Mouse (Mus musculus): ENCODE measurements around the gene Gm11232.

Gm11232 gene

DNA sequence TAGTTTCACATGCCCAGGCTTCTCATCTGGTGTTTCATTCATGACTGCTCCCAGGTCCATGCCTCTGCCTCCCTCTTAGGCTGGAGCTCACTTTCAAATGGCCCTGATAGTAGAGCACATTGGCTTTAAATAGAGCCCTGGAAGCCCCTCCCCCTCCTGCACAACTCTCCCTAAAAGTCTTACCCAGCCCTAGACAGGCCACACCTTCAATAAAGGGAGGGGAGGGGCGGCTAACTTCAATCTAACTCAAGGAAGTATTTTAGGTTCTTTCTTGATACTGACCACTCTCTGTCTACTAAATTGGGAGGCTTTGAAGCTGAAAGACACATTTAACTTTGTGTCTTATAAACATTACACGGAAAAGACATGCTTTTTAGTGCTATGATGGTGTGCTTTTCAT, at the start of gene Gm11232:
Gene Gm11232, minus strand, starts transcription at position 101 of the 400 bp plus-strand sequence.
- no peak for DNase-seq (ENCODE audit: inconsistent age in 2 of 2, low spot score in 1 of 2)

DNA sequence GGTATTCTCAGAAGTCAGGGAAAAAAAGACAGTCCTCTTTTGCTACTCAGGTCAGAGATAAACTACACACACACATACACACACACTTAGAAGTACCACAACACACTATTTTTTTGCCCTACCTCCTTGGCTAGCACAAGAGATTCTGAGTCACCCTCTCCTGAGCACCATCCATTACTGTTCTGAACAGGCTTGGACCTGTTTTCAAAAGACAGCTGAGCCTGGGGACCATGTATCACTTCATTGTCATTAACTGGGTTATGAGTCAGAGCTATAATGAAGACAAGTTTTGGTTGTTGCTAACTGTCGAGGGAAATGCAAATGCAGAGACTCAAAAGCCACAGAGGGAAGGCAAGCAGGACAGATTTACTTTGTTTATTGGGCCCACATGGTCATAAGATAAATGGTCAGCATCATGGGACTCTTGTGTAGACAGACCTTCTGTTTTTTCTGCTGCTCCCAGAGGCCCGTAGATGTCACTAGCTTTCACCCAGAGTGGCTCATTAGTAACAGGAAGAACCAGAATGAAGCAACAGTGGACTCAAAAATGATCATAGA, 48.3 kb upstream of the Gm11232 start:
- peak; percentile 2 to 48 for DNase-seq (ENCODE audit: inconsistent age in 2 of 2, low spot score in 1 of 2)

DNA sequence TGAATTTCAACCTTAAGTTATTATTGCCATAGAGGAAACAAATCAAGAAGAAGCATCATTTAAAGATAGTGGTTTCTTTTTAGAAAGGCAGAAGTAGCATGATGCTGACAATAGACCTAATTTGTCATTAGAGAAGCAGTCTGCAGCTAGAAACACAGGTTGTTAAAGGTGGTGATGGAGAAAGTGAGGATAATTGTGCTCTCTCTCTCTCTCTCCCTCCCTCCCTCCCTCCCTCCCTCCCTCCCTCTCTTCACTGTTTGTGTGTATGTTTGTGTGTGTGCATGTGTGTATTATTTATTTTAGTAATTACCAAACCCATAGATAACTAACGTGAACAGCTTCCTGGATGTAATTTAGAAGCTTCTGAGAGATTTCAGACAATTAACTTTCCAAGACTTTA, 7.8 kb upstream of the Gm11232 start:
- DNase-seq (ENCODE audit: inconsistent age in 2 of 2, low spot score in 1 of 2), result no peak

DNA sequence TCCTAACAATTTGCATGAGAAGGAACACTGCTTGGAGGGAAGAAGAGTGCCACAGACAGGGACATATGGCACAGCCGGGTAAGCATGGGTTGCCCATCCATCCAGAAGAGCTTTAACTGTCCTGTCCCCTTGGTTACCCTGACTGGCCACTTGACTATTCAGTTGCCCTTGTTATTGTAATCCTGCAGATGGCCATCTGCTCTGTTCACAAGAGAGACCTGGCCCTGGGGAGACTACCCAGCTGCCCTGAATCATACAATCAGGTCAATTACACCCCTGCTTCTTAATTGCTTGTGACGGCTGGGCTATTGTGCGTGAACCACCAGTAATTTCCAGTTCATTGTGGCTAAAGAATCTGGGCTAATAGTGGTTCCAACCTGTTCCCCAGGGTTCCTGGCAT, 7.3 kb upstream of the Gm11232 start:
- DNase-seq (ENCODE audit: inconsistent age in 2 of 2, low spot score in 1 of 2), result no peak

DNA sequence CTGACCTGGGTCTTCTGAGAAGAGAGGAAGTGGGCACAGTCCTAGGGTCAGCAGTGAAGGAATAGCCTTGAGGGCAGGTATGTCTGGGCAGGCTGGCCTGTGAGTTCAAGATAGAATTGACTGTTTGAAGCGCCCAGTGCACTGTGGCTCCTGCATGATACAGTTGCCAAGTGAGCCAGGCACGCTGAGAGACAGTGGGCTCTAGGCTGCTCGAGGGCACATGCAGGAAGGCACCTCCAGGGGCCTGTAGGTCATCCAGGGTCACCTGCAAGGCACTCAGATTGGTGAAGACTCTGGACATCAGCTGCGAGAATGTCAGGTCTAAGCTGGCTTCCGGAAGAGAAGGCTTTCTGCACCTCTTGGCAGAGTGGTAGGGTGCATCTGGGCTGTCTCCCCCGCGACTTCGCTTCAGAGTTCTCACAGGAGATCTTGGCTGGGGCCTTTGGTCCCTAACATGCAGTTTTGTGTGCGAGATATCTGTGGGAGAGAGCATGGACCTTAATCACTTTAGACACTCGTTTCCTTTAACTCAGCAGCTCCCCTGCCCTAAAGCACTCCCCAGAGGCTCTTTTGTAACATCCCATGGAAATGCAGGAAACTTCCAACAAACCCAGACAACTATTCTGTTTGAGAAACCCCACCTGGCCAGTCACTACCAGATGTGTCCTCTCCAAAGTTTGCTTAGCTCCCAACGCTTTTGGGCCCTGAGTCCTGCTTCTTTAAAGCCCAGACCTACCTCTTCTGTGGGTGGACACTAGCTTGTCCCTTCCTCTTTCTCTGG, 1.1 kb downstream of the Gm11232 start:
- peak in 1 of 2 experiments; percentile 21 for DNase-seq (ENCODE audit: inconsistent age in 2 of 2, low spot score in 1 of 2)

DNA sequence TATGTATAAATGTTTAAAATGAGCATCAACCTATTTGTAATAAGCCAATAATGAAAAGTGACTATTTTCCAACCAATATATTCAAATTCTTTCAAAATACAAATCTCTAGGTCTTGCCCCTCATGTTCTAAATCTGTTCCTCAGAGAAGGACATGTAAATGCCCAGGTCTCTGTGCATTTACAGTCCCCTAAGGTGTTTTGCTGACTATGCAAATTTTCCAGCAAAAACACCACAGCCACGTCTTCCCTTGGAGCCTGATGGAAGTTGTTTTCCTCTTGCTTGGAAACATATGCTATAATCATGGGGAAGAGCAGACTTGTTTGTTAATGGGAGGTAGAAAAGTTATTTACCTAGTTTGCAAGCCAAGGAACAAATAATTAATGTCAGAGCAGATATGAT, 12.0 kb downstream of the Gm11232 start:
- DNase-seq (ENCODE audit: inconsistent age in 2 of 2, low spot score in 1 of 2), result no peak

DNA sequence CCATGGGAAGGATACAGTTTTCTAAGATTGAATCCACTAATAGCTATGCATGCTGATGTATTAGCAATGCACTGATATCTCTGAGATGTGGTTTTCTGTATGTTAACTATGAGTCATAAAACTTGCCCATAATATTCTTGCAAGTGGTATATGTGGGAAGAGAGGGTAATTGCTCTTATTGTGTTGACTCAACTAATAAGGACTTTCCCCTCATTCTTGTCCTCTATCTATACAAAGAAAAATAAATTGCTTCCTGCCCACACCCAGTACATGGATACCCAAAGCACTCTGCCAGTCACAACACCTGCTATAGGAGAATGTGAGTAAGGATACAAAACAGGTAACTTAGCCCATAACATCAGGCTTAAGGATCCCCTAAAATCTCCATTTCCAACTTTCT, 21.2 kb downstream of the Gm11232 start:
- DNase-seq (ENCODE audit: inconsistent age in 2 of 2, low spot score in 1 of 2), result no peak

DNA sequence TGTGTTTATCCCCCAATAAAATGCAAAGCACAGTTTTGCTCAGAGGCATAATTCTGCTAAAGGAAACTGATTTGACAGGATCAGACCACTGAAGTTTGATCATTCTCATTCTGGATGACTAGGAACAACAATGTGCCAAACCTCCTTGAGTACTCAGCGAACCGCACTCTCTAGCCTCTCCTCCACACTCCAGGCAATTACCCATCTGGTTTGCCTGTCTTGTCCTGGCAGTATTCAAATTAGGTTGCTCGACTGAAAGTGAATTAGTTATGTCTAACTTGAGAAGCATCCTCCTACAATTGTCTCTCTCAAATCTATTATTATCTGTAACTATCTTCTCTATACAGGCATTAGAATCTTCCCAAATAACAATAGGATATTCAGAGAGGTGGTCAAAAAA, 22.5 kb downstream of the Gm11232 start:
- DNase-seq (ENCODE audit: inconsistent age in 2 of 2, low spot score in 1 of 2), result no peak

DNA sequence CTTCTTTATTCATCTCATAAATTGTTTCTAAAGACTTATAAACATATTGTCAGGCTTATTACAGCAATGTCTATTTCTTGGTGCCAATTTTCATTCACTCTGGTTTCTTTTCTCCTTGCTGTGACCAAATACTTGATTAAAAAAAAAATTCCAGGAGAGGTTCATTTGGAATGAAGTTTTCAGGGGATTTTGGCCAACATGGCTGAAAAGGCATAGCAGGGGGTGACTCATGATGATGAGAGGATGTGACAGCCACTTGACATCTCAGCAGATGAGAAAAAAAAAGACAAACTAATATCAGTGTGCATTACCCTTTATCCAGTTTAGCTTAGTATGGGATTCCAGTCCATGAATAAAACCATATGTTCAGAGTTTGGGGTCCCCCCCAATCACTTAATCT, 28.4 kb downstream of the Gm11232 start:
- DNase-seq (ENCODE audit: inconsistent age in 2 of 2, low spot score in 1 of 2), result no peak

DNA sequence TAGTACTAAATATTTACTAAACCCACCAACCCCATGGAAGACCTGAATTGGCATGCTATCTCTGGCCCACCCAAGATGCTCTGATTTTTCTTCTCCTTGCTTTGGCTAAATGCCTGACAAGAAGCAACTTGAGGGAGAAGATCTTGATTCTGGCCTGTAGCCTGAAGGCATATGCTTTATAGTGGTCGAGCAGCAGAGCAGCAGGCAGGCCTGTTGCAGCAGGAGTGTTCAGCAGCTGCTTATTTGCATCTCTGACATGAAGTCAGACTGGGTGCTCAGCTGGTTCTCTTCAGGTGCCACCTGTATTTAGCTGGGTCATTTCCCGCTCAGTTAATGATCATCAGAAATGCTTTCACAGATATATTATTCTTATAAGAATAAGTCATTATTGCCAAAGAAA, 30.2 kb downstream of the Gm11232 start:
- no peak for DNase-seq (ENCODE audit: inconsistent age in 2 of 2, low spot score in 1 of 2)

DNA sequence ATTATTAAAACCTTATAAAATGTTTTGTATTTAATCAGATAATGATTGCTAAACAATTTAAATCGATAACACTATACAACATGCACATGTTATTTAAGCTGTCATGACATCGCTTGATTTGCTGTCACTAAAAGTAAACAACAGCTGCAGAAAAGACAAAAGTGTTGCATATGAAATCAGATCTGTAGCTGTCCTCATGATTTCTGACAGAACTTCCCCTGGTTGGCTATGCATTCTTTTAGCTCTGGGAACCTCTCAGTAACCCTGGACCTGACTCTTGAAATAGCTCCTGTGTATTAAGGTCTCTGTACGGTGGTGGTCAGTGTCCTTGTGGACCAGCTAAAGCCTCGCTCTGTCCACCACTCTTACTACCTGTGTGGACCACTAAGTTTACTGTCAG, 30.7 kb downstream of the Gm11232 start:
- no peak for DNase-seq (ENCODE audit: inconsistent age in 2 of 2, low spot score in 1 of 2)

DNA sequence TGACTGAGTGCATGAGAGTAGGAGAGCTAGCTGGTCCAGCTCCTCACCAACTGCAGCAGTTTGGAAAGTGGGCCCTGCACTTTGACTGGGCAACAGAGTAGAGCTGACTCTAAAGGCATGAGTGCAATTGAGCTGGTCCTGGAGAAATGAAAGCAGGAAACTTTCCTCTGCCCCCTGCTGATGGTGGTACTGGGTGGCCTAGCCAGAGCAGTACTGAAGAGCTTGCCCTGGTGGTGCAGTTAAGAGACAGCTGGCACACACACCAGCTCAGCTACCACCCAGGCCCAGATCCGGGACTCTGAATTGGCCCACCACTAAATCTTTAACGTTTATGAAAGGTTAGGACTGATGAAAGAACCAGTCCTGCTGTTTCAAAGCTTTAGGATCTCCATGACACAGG, 31.9 kb downstream of the Gm11232 start:
- no peak for DNase-seq (ENCODE audit: inconsistent age in 2 of 2, low spot score in 1 of 2)
